Comparison of ENCODE assay signal across 19 mouse cellular contexts in the genomic region with DNA sequence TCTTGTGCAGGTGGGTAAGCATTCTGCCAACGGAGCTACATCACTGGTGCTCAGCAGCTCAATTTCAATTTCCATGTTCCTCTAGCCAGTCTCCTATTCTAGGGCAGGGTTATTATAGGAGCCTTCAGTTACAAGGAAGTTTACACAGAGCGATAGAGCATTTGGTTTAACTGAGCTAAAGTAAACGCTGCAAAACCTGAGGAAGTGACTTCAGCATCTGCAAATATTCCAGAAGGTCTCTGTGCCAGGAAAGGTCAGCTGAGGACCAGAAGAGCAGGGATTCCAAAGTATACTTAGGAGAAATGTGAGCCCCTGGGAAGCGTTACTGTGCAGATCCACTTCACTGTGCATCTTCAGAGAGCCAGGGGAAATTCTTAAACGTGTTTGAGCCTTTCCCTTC. TPM values are rescaled to one million over a fixed set of nuclear protein-coding genes. Genes with fewer than 3 reads are reported as not detected.
DNase-seq lines count a peak whose midpoint lies in the region; ATAC-seq and TF ChIP-seq lines count a peak whose summit lies in the region.
"Had no signal": no experiment of that assay in that cellular context is flagged by ENCODE, and none has a peak within 500 bp of the region (broad histone marks: within the 10 kb centered on the region; RNA-seq: fewer than 3 reads in every experiment).

No protein-coding gene starts in this region.

- no peak for TF ChIP-seq CTCF in kidney, postnatal 0 days (IDR thresholded peaks at IDR 0.05; ENCODE audit: low read depth)
- no peak for TF ChIP-seq CTCF in lung, postnatal 0 days (IDR thresholded peaks at IDR 0.05)

- no peak overlapping the region for H3K9ac ChIP-seq in kidney, postnatal 0 days (ENCODE audit: low read depth, low read length)
- H3K9ac ChIP-seq in lung, postnatal 0 days (replicated peaks; ENCODE audit: low read depth) = no peak overlapping the region
- H3K9ac ChIP-seq in stomach, embryonic 16.5 days (ENCODE audit: low read length) = no peak overlapping the region
- no peak overlapping the region for H3K9ac ChIP-seq in midbrain, embryonic 14.5 days (replicated peaks; ENCODE audit: low read length)
- H3K9ac ChIP-seq: embryonic facial prominence, embryonic 13.5 days; limb, embryonic 15.5 days; midbrain, embryonic 13.5 days had no signal

- H3K9me3 ChIP-seq in kidney, postnatal 0 days (replicated peaks; ENCODE audit: low read length) = no peaks in the 10 kb centered on the region
- no peaks in the 10 kb centered on the region for H3K9me3 ChIP-seq in lung, postnatal 0 days (ENCODE audit: low read length)
- H3K9me3 ChIP-seq in stomach, embryonic 16.5 days (replicated peaks; ENCODE audit: control insufficient read depth, low read length) = no peaks in the 10 kb centered on the region
- H3K9me3 ChIP-seq in midbrain, embryonic 14.5 days (ENCODE audit: control insufficient read depth, low read length) = no peaks in the 10 kb centered on the region
- H3K9me3 ChIP-seq: embryonic facial prominence, embryonic 13.5 days; limb, embryonic 15.5 days; midbrain, embryonic 13.5 days had no signal

- H3K27me3 ChIP-seq in kidney, postnatal 0 days (ENCODE audit: insufficient read depth, low read length) = no peaks in the 10 kb centered on the region
- H3K27me3 ChIP-seq in lung, postnatal 0 days (replicated peaks; ENCODE audit: insufficient read depth, low read length) = no peaks in the 10 kb centered on the region
- no peaks in the 10 kb centered on the region for H3K27me3 ChIP-seq in stomach, embryonic 16.5 days (ENCODE audit: control insufficient read depth, insufficient read depth, low read length)
- H3K27me3 ChIP-seq in midbrain, embryonic 14.5 days (ENCODE audit: control insufficient read depth, insufficient read depth, low read length) = no peaks in the 10 kb centered on the region
- H3K27me3 ChIP-seq: limb, embryonic 15.5 days had no signal

- intact Hi-C loops in gastrocnemius, postnatal 14 days (cut with DNase I; ENCODE audit: low total_unique reads) = loop anchor here (5.0 kb wide), 1 partner anchor 96 kb away; no protein-coding TSS in a partner anchor
- intact Hi-C loops in left cerebral cortex, postnatal 4 days (cut with DNase I) = loop anchor here (5.0 kb wide), 1 partner anchor 116 kb away; no protein-coding TSS in a partner anchor

- DNase-seq in gastrocnemius, postnatal 25 days = peak; percentile 40
- DNase-seq in gastrocnemius, postnatal 14 days = no peak
- DNase-seq in kidney, postnatal 0 days (ENCODE audit: low spot score) = peak; percentile 25
- DNase-seq in kidney, postnatal 10 days = no peak
- peak; percentile 61 for DNase-seq in lung, postnatal 0 days (ENCODE audit: low spot score)
- no peak for DNase-seq in midbrain, embryonic 14.5 days
- no peak for DNase-seq in left cerebral cortex, postnatal 4 days
- DNase-seq: B cell, adult 2 months; cerebellum, adult 11 months; cerebellum, postnatal 36 days; kidney, adult 8-10 months; thymus, adult 2 months had no signal

- peak; percentile 80 for TF ChIP-seq EP300 in lung, postnatal 0 days (IDR thresholded peaks at IDR 0.05)

- 18% methylated on average over 5 of the region's 5 CpGs for WGBS in kidney, postnatal 0 days
- WGBS in lung, postnatal 0 days = 11% methylated on average over 5 of the region's 5 CpGs
- WGBS in stomach, embryonic 16.5 days = 9% methylated on average over 5 of the region's 5 CpGs
- WGBS in midbrain, embryonic 14.5 days = 73% methylated on average over 5 of the region's 5 CpGs

- no peak for ATAC-seq in kidney, postnatal 0 days (replicated peaks; ENCODE audit: low FRiP score, low read depth)
- peak; percentile 43; the same call in 1 of the 2 replicates for ATAC-seq in lung, postnatal 0 days
- peak; percentile 24; the same call in 1 of the 2 replicates for ATAC-seq in stomach, embryonic 16.5 days (ENCODE audit: insufficient read depth, low FRiP score)
- no peak for ATAC-seq in midbrain, embryonic 14.5 days (ENCODE audit: low FRiP score, low TSS enrichment)
- ATAC-seq: hindbrain, embryonic 16.5 days; midbrain, embryonic 13.5 days had no signal

- H3K36me3 ChIP-seq in kidney, postnatal 0 days (ENCODE audit: insufficient read depth, low read length) = no peaks in the 10 kb centered on the region
- no peaks in the 10 kb centered on the region for H3K36me3 ChIP-seq in lung, postnatal 0 days (ENCODE audit: insufficient read depth, low read length)
- no peaks in the 10 kb centered on the region for H3K36me3 ChIP-seq in stomach, embryonic 16.5 days (ENCODE audit: control insufficient read depth, insufficient read depth, low read length)
- H3K36me3 ChIP-seq in midbrain, embryonic 14.5 days (ENCODE audit: control insufficient read depth, insufficient read depth, low read length) = no peaks in the 10 kb centered on the region
- H3K36me3 ChIP-seq: embryonic facial prominence, embryonic 13.5 days; limb, embryonic 15.5 days; midbrain, embryonic 13.5 days had no signal

- H3K4me2 ChIP-seq in kidney, postnatal 0 days (ENCODE audit: low read length) = no peak overlapping the region
- no peak overlapping the region for H3K4me2 ChIP-seq in lung, postnatal 0 days (replicated peaks; ENCODE audit: low read depth, low read length)
- H3K4me2 ChIP-seq in stomach, embryonic 16.5 days (ENCODE audit: low read depth, low read length) = no peak overlapping the region
- no peak overlapping the region for H3K4me2 ChIP-seq in midbrain, embryonic 14.5 days (ENCODE audit: low read length)
- H3K4me2 ChIP-seq: embryonic facial prominence, embryonic 13.5 days; limb, embryonic 15.5 days; midbrain, embryonic 13.5 days had no signal

- no peak overlapping the region for H3K4me3 ChIP-seq in kidney, postnatal 0 days (replicated peaks; ENCODE audit: low read depth, low read length)
- H3K4me3 ChIP-seq in lung, postnatal 0 days (ENCODE audit: low read depth, low read length) = no peak overlapping the region
- H3K4me3 ChIP-seq in stomach, embryonic 16.5 days (replicated peaks; ENCODE audit: low read length) = no peak overlapping the region
- H3K4me3 ChIP-seq in midbrain, embryonic 14.5 days (replicated peaks; ENCODE audit: low read depth, low read length) = no peak overlapping the region
- H3K4me3 ChIP-seq: embryonic facial prominence, embryonic 13.5 days; limb, embryonic 15.5 days; midbrain, embryonic 13.5 days had no signal

- no peaks in the 10 kb centered on the region for H3K4me1 ChIP-seq in kidney, postnatal 0 days (replicated peaks; ENCODE audit: insufficient read depth, low read length)
- H3K4me1 ChIP-seq in lung, postnatal 0 days (ENCODE audit: insufficient read depth, low read depth, low read length) = peaks cover 10% of the 10 kb centered on the region
- peaks cover 18% of the 10 kb centered on the region for H3K4me1 ChIP-seq in stomach, embryonic 16.5 days (ENCODE audit: control insufficient read depth, insufficient read depth, low read length)
- H3K4me1 ChIP-seq in midbrain, embryonic 14.5 days (ENCODE audit: control insufficient read depth, insufficient read depth, low read length) = 0 out of 2 replicates have a peak, but pooled peaks cover 4% of the 10 kb centered on the region
- H3K4me1 ChIP-seq: midbrain, embryonic 13.5 days had no signal

- H3K27ac ChIP-seq in kidney, postnatal 0 days = no peak overlapping the region
- 0 out of 2 replicates have a peak overlapping the region, but pooled peaks have one; percentile 9 for H3K27ac ChIP-seq in lung, postnatal 0 days (ENCODE audit: low read length)
- H3K27ac ChIP-seq in stomach, embryonic 16.5 days (ENCODE audit: low read length) = peak overlapping the region; percentile 7; the same call in 1 of the 2 replicates
- no peak overlapping the region for H3K27ac ChIP-seq in midbrain, embryonic 14.5 days (replicated peaks; ENCODE audit: low read depth, low read length)
- H3K27ac ChIP-seq: embryonic facial prominence, embryonic 13.5 days; limb, embryonic 15.5 days; macrophage; midbrain, embryonic 13.5 days had no signal

RNA-seq across cellular contexts. Expression of a gene that starts 5.4 kb away (rescaled TPM):
- 1 to 10 TPM; 2.0 TPM for total RNA-seq in gastrocnemius, postnatal 25 days (2021)
- total RNA-seq in gastrocnemius, postnatal 14 days (2021) = 1 to 10 TPM; 2.1 to 3.7 TPM
- 2.0 and 2.3 TPM in 2 replicates for polyA plus RNA-seq in kidney, postnatal 0 days (2015; fragmentation: Nextera tagmentation; extraction: Ambion mirVana)
- polyA plus RNA-seq in lung, postnatal 0 days (2015; fragmentation: Nextera tagmentation; extraction: Ambion mirVana) = 3.4 and 5.4 TPM in 2 replicates
- 2.0 and 2.4 TPM in 2 replicates for polyA plus RNA-seq in stomach, embryonic 16.5 days (2015; fragmentation: Nextera tagmentation; extraction: Ambion mirVana)
- 0.26 and 0.57 TPM in 2 replicates for polyA plus RNA-seq in midbrain, embryonic 14.5 days (2014; fragmentation: Nextera tagmentation; extraction: Ambion mirVana)
- 1 to 10 TPM; 1.1 to 1.3 TPM for total RNA-seq in left cerebral cortex, postnatal 4 days (2021)
- polyA plus RNA-seq: embryonic facial prominence, embryonic 13.5 days; forebrain, embryonic 11.5 days had no signal

RNA-seq across cellular contexts. Expression of a gene that starts 37.8 kb away (rescaled TPM):
- 10 to 100 TPM; 10.6 to 10.7 TPM for total RNA-seq in gastrocnemius, postnatal 25 days (2021)
- 10 to 100 TPM; 11.1 to 11.2 TPM for total RNA-seq in gastrocnemius, postnatal 14 days (2021)
- 32.0 and 36.4 TPM in 2 replicates for polyA plus RNA-seq in kidney, postnatal 0 days (2015; fragmentation: Nextera tagmentation; extraction: Ambion mirVana)
- polyA plus RNA-seq in lung, postnatal 0 days (2015; fragmentation: Nextera tagmentation; extraction: Ambion mirVana) = 7.3 and 9.5 TPM in 2 replicates
- 9.4 and 10.7 TPM in 2 replicates for polyA plus RNA-seq in stomach, embryonic 16.5 days (2015; fragmentation: Nextera tagmentation; extraction: Ambion mirVana)
- 8.6 and 8.8 TPM in 2 replicates for polyA plus RNA-seq in midbrain, embryonic 14.5 days (2014; fragmentation: Nextera tagmentation; extraction: Ambion mirVana)
- total RNA-seq in left cerebral cortex, postnatal 4 days (2021) = 10 to 100 TPM; 17.2 to 19.6 TPM

Comparison
In these comparisons a context has a peak if more than half of its experiments do, and no peak if none do; other contexts are left out.
1. DNase-seq: peak in gastrocnemius, postnatal 25 days (single experiment), kidney, postnatal 0 days (single experiment) and lung, postnatal 0 days (single experiment); none in gastrocnemius, postnatal 14 days (single experiment), kidney, postnatal 10 days (single experiment), midbrain, embryonic 14.5 days (single experiment) and left cerebral cortex, postnatal 4 days (single experiment).
2. ATAC-seq: peak in lung, postnatal 0 days (single experiment) and stomach, embryonic 16.5 days (single experiment); none in kidney, postnatal 0 days (single experiment) and midbrain, embryonic 14.5 days (single experiment).
3. H3K27ac ChIP-seq: peak in lung, postnatal 0 days (single experiment) and stomach, embryonic 16.5 days (single experiment); none in kidney, postnatal 0 days (single experiment) and midbrain, embryonic 14.5 days (single experiment).